Mouse (Mus musculus) thymus, postnatal 14 days (tissue): ENCODE measurements at regions not wholly inside any gene's neighbourhood (a gene's known extent, or its start where the extent isn't known, plus 50 kb on each side); places are given as distances from the start of the nearest gene placed in this dataset.

Experiments used
- DNase-seq: peaks from one replicate; pipeline ENCODE4 v3.0.0; 2021

GRCm38 (mm10) chr3:52754401-52754800, 262.6 kb downstream of the Cog6 start:
- DNase-seq, result no peak

DNA sequence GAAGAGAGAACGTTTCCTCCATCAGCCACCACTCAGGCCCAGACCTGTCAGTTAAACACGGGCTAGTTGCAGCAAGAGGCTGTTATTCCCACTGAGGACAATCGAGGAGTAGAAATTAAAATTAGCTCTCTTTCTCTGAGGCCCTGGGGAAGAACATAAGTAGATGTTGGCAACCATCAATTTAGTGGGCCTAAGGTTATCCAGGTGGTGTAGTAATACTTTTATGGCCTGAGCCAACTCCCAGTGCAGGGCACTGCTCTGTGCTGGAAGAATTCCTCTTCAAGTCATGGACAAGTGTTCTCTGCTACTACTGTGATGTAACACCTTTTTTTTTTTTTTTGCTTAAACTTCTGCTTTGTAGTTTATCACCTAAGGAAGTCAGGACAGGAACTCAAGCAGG, 270.1 kb downstream of the Cog6 start:
- DNase-seq, result no peak

- no peak for DNase-seq
These were observed 272.7 kb downstream of the Cog6 start for GRCm38 (mm10) chr3:52744334-52744733.

DNA sequence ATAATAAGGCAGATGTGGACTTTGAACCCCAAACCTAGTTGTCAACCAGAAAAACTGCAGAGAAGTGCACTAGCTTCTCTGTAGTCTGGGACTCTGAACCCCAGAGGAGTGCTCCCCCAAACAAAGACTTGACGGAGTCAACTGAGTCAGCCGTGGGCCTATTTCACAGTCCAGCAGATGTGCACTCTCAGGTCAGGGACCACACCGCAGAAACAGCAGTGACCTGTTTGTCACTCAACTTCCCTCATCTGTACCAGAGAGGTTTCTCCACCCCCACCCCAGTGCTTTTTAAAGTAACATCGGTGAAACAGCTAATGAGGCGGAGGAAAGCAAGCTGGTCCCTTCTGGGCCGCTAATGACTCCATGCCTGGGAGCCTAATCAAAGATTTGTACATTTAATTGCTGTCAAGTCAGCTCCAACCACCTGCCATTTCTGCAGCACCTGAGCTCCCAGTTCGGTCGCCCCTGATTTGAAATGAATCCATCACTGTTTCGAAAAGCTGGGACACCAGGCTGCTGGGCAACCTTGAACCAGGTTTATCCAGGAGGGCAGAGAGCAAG, 276.5 kb downstream of the Cog6 start:
- DNase-seq, result no peak

- DNase-seq, result no peak
These were observed 277.5 kb downstream of the Cog6 start for GRCm38 (mm10) chr3:52739526-52739925.

GRCm38 (mm10) chr3:52738386-52738785, 278.7 kb downstream of the Cog6 start:
- no peak for DNase-seq

DNA sequence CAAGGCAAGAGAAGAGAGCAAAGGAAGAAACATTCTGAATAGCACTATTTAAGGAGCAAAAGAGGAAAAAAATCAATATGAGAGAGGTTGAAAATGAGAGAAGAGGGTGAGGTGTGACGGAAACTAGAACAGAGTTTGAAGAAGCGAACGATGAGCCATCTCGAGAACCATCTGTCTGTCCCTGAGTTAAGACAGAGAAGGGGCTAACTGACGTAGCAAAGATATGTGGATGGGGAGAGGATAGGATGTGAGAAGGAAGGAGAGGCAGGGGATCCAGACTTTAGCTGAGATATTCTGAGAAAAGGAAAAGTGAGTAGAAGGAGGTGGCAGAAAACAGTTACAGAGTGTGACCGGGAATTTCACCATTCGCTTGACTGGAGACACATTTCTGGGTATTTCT, 281.1 kb downstream of the Cog6 start:
- DNase-seq, result no peak

DNA sequence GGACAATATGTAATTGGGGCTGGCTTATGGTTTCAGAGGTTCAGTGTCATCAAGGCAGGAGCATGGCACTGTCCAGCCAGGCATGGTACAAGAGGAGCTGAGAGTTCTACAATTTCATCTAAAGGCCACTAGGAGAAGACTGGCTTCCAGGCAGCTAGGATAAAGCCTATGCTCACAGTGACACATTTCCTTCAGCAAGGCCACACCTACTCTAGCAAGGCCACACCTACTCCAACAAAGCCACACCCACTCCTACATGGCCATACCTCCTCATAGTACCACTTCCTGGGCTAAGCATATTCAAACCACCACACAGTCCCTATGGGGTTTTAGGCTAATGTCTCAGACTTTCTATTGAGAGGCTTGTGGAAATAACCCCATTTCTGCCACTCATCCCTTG, 285.1 kb downstream of the Cog6 start:
- peak; percentile 10 for DNase-seq

DNA sequence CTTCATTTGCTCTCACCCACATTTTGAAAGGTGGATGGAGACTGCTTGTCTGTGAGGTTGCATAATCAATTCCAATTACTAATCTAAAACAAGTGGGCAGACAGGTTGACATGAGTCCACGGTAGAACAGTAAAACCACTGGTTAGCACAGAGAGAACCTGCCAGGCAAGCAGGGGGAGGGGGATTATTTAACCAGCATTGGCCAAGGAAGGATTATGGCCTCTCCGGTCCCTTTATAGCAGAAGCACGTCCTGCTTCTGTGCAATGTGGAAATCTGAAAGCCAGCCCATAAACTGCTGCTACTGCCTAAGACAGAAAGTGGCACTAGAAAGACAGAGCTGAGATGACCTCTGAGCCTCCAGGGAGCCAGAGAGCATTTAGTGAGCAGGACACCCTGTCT, 285.5 kb downstream of the Cog6 start:
- no peak for DNase-seq

GRCm38 (mm10) chr3:52729731-52730130, 287.3 kb downstream of the Cog6 start:
- no peak for DNase-seq

- no peak for DNase-seq
These were observed 288.2 kb downstream of the Cog6 start for GRCm38 (mm10) chr3:52728860-52729259.

DNA sequence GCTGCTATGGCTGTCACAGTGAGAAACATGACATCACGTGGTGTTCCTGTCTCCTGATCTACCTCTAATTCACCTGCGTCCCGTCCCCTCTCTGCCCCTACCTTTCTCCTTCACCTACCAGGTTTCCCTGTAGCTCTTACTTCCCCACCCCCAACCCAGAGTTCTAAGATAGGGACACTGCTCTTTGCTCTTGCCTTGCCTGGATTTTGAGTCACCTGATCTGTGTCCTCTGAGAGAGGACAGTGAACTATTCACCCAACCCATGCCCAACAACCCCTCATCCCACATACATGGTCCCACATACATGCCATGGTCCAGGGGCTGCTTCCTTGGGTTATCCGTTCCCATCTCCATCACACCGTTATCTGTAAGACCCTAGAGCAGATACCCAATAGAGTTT, 288.6 kb downstream of the Cog6 start:
- no peak for DNase-seq

DNA sequence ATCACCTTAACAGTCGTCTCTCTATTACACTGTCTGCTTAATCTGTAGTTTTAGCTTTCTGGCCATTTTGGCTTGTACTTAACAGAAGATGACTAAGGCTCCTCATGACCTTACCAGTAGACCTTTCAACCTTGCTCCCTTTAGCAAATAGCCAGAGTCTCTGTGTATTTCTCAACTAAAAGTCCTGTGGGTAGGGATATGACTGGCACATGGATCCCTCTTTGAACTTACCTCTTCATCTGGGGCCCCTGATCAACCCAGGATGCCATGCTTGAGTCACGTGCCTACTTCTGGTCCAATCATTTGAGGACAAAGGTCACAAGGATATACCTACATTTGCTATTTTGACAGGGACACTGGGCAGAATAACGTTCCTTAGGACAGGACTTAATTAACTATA, 292.7 kb downstream of the Cog6 start:
- DNase-seq, result no peak

GRCm38 (mm10) chr3:52722946-52723345, 294.1 kb downstream of the Cog6 start:
- no peak for DNase-seq

DNA sequence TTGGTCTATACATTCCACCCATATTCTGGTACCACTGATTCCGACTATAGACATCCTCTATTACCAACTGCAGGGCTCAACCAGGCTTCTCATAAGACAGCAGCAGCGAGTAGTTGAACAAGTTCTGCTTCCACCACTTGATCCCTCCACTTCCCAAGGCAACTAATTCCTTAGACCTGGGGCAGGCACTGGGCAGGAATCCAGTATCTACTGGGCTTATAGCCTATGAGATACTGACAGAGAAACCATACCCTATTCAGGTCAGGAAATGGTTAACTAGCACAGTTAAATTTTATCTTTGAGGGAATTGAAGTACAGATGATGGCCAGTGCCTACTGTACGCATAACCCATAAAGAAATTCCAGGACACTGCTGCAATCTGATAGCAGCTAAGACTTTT, 297.9 kb downstream of the Cog6 start:
- no peak for DNase-seq

GRCm38 (mm10) chr3:52717324-52717723, 299.7 kb downstream of the Cog6 start:
- no peak for DNase-seq

DNA sequence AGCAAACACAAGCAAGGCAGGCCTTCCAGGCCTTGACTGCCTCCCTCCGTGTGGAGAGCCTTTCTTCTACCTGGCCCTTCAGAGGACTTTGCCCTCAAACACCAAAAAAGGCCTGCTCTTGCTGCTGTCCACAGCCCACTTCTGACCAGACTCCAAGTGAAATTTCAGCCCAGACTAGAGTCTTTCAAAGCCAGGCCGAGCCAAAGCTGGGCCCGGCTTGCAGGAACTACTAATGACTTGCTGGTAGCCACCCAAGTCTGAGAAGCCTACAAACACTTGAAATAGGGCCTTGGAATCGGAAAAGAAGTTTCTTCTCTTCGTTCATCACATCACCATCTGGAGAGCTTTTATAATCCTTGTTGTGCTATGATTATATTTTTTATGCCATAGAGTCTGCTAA, 304.9 kb downstream of the Cog6 start:
- no peak for DNase-seq

DNA sequence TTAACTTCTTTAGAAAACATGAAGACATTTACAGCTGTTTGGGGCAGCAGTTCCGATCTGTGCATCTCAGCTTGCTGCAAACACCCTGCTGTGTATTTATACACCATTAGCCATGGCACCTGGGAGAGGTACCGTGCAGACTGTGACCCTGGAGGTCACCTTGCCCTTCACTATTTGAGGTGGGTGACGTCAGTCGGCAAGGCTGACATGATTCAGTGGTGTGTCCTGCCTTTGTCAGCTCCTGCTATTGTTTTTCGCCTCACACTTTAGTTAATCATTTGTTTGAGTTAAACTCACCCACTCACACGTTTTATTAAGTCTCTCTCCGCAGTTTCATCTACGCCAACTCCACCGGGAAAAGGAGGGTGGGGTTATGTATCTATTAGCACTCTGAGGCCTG, 305.9 kb downstream of the Cog6 start:
- DNase-seq, result no peak

GRCm38 (mm10) chr3:52708746-52709145, 308.3 kb downstream of the Cog6 start:
- no peak for DNase-seq

GRCm38 (mm10) chr3:52708301-52708700, 308.7 kb downstream of the Cog6 start:
- no peak for DNase-seq

- DNase-seq, result no peak
These were observed 310.4 kb downstream of the Cog6 start for GRCm38 (mm10) chr3:52706626-52707025.

GRCm38 (mm10) chr3:52703751-52704150, 313.3 kb downstream of the Cog6 start:
- DNase-seq, result no peak

DNA sequence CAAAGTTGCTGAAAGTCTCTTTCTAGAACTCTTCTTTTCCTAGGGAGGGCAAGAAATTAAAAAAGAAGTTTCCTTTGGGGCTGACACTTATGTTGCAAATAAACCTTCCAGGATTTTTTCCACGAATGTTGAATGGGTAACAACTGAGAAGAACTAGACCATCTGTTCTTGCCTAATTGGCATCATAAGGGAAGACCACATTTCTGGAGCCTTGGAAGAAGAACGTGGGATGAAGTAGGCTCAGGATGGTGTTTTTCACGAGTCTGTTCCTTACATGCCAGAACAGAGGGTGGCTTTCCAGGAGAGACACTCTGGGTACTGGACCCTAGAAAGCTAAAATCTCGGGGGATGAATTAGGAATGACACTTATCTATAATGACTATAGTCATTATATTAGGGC, 314.1 kb downstream of the Cog6 start:
- no peak for DNase-seq

- DNase-seq, result no peak
These were observed 315.4 kb downstream of the Cog6 start for GRCm38 (mm10) chr3:52701601-52702000.

DNA sequence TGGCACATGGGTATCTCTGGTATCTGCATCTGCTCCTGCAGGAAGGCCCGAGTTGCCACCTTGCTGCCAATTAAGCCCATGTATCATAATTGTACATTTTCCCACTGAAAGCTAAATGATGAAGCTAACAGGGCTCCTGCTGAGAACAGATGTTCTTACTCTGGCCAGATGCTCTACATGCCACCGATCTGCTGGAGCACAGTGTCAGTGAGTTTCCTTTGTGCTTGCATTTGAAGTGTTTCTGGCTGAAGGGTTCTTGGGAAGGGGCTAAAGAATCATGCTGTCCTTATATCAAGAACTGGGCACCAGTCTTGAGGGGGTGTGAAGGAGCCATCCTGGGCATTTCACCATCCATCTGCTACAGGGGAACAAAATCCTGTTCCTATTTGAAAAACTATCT, 323.2 kb downstream of the Cog6 start:
- no peak for DNase-seq
